Mouse (Mus musculus): Measurements from ENCODE around the gene Dact3. TPM values are rescaled to one million over a fixed set of nuclear protein-coding genes. Genes with fewer than 3 reads are reported as not detected.

Gene Dact3
- polyA plus RNA-seq, 2 experiments, result 11.5 to 64.3 TPM

DNA sequence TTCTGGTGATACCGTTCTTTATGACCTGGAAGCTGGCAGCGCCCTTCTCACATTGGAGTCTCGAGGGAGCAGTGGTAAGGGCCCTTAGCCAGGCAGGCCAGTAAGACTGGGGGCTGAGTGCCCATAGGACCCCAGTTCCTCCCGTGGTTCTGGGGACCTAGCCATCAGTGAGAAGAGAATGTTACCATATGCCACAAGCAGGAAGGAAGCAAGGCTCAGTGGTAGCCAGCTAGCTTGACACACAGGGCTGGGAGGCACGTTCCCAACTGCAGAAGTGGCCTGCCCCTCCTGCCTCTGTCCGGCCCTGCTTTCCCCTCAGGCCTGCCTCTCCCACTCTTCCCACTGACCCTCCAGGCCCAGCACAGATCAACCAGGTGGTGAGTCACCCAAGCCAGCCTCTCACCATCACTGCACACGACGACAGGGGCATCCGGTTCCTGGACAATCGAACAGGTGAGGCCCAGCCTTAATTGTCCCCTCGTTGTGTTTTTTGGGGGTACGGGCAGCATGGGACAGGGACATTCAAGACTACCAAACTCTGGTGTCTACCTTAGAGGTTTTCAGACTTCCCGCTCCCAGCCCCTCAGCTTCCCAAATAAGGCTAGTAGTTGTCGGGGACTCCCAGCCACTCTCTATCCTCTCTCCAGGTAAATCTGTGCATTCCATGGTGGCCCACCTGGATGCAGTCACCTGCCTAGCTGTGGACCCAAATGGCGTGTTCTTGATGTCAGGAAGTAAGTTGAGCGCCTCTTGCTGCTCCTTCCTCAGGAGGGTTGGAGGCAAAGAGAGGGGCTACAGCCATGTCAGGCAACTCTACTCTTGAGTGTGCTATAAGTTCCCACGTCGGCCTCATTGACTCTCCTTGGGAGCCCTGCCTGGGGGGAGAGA lies 37.0 kb upstream of the Dact3 start:
- no peak overlapping the region for H3K9ac ChIP-seq (ENCODE audit: low read depth, low read length, severe bottlenecking)
- no peaks in the 10 kb centered on the region for H3K27me3 ChIP-seq (ENCODE audit: control insufficient read depth, insufficient read depth, low read length)
- no peaks in the 10 kb centered on the region for H3K4me1 ChIP-seq (ENCODE audit: control insufficient read depth, insufficient read depth, low read length)
- DNase-seq (ENCODE audit: low spot score), result no peak
- no peak overlapping the region for H3K4me2 ChIP-seq (replicated peaks; ENCODE audit: low read depth, low read length, severe bottlenecking)
- ATAC-seq (ENCODE audit: low FRiP score, low read depth), result no peak
- no peak for TF ChIP-seq POLR2A (IDR thresholded peaks at IDR 0.05; ENCODE audit: borderline replicate concordance, extremely low read depth, insufficient read depth, insufficient read length)
- no peak overlapping the region for H3K27ac ChIP-seq (replicated peaks; ENCODE audit: low read depth, low read length)
- H3K36me3 ChIP-seq (ENCODE audit: control insufficient read depth, insufficient read depth, low read length), result peaks cover 74% of the 10 kb centered on the region
- 91% methylated on average over 18 of the region's 18 CpGs for WGBS
- no peaks in the 10 kb centered on the region for H3K9me3 ChIP-seq (ENCODE audit: control insufficient read depth, low read length)
- H3K4me3 ChIP-seq (replicated peaks; ENCODE audit: low read length), result no peak overlapping the region

GRCm38 (mm10) chr7:16838804-16839426 lies 36.2 kb upstream of the Dact3 start:
- H3K27me3 ChIP-seq (ENCODE audit: control insufficient read depth, insufficient read depth, low read length), result no peaks in the 10 kb centered on the region
- WGBS, result 83% methylated on average over 6 of the region's 6 CpGs
- no peak overlapping the region for H3K4me3 ChIP-seq (replicated peaks; ENCODE audit: low read length)
- ATAC-seq (ENCODE audit: low FRiP score, low read depth) (no peak), DNase-seq (ENCODE audit: low spot score) (no peak)
- no peaks in the 10 kb centered on the region for H3K9me3 ChIP-seq (ENCODE audit: control insufficient read depth, low read length)
- no peak overlapping the region for H3K9ac ChIP-seq (ENCODE audit: low read depth, low read length, severe bottlenecking)
- H3K36me3 ChIP-seq (ENCODE audit: control insufficient read depth, insufficient read depth, low read length), result peaks cover 67% of the 10 kb centered on the region
- H3K27ac ChIP-seq (replicated peaks; ENCODE audit: low read depth, low read length), result no peak overlapping the region
- no peak for TF ChIP-seq POLR2A (IDR thresholded peaks at IDR 0.05; ENCODE audit: borderline replicate concordance, extremely low read depth, insufficient read depth, insufficient read length)
- H3K4me2 ChIP-seq (replicated peaks; ENCODE audit: low read depth, low read length, severe bottlenecking), result no peak overlapping the region
- no peaks in the 10 kb centered on the region for H3K4me1 ChIP-seq (ENCODE audit: control insufficient read depth, insufficient read depth, low read length)

DNA sequence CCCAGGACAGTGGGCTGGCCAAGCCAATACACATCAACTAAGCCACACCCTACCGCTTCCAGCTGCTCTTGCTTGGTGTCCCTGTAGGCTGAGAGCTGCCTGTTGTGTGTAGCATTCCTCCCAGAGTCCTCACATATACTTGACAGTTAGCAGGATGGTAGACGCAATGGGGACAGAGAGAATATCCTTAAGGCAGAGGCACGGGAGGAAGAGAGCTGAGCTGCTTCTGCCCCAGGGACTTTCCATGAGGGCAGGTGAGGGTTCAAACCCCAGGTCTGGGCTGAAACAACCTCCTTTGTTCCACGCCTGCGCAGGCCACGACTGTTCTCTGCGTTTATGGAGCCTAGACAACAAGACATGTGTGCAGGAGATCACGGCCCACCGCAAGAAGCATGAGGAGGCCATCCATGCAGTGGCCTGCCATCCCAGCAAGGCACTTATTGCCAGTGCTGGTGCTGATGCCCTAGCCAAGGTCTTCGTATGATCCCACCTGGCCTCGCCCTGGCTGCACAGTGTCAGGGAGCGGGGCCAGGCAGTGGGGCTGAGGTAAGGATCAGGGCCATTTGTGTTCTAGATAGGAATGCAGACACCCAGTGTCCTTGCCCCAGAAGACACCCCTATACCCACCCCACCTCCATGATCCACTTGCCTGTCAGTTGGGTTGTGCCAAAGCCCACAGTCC lies 35.5 kb upstream of the Dact3 start:
- Histone ChIP-seq H3K27me3 (ENCODE audit: control insufficient read depth, insufficient read depth, low read length) (no peaks in the 10 kb centered on the region), H3K4me2 (replicated peaks; ENCODE audit: low read depth, low read length, severe bottlenecking) (no peak overlapping the region), H3K4me3 (replicated peaks; ENCODE audit: low read length) (no peak overlapping the region), H3K27ac (replicated peaks; ENCODE audit: low read depth, low read length) (no peak overlapping the region), H3K4me1 (ENCODE audit: control insufficient read depth, insufficient read depth, low read length) (peaks cover 6% of the 10 kb centered on the region), H3K9ac (ENCODE audit: low read depth, low read length, severe bottlenecking) (no peak overlapping the region), H3K36me3 (ENCODE audit: control insufficient read depth, insufficient read depth, low read length) (peaks cover 60% of the 10 kb centered on the region), H3K9me3 (ENCODE audit: control insufficient read depth, low read length) (no peaks in the 10 kb centered on the region)
- TF ChIP-seq POLR2A (IDR thresholded peaks at IDR 0.05; ENCODE audit: borderline replicate concordance, extremely low read depth, insufficient read depth, insufficient read length), result no peak
- no peak for ATAC-seq (ENCODE audit: low FRiP score, low read depth)
- 95% methylated on average over 12 of the region's 12 CpGs for WGBS
- DNase-seq (ENCODE audit: low spot score), result no peak

- peaks cover 55% of the 10 kb centered on the region for H3K36me3 ChIP-seq (ENCODE audit: control insufficient read depth, insufficient read depth, low read length)
- DNase-seq (ENCODE audit: low spot score) (no peak), ATAC-seq (ENCODE audit: low FRiP score, low read depth) (no peak)
- H3K27ac ChIP-seq (replicated peaks; ENCODE audit: low read depth, low read length), result no peak overlapping the region
- peaks cover 12% of the 10 kb centered on the region for H3K4me1 ChIP-seq (ENCODE audit: control insufficient read depth, insufficient read depth, low read length)
- H3K27me3 ChIP-seq (ENCODE audit: control insufficient read depth, insufficient read depth, low read length), result no peaks in the 10 kb centered on the region
- no peak for TF ChIP-seq POLR2A (IDR thresholded peaks at IDR 0.05; ENCODE audit: borderline replicate concordance, extremely low read depth, insufficient read depth, insufficient read length)
- H3K9me3 ChIP-seq (ENCODE audit: control insufficient read depth, low read length), result no peaks in the 10 kb centered on the region
- H3K9ac ChIP-seq (ENCODE audit: low read depth, low read length, severe bottlenecking), result no peak overlapping the region
- H3K4me3 ChIP-seq (replicated peaks; ENCODE audit: low read length), result no peak overlapping the region
- 90% methylated on average over 2 of the region's 2 CpGs for WGBS
- H3K4me2 ChIP-seq (replicated peaks; ENCODE audit: low read depth, low read length, severe bottlenecking), result no peak overlapping the region
Observed at GRCm38 (mm10) chr7:16840109-16840491, 35.0 kb upstream of the Dact3 start.

GRCm38 (mm10) chr7:16841078-16841477 lies 34.0 kb upstream of the Dact3 start:
- DNase-seq (ENCODE audit: low spot score), result no peak
- ATAC-seq (ENCODE audit: low FRiP score, low read depth), result no peak
- H3K36me3 ChIP-seq (ENCODE audit: control insufficient read depth, insufficient read depth, low read length), result peaks cover 50% of the 10 kb centered on the region
- no peak overlapping the region for H3K9ac ChIP-seq (ENCODE audit: low read depth, low read length, severe bottlenecking)
- 77% methylated on average over 4 of the region's 4 CpGs for WGBS
- no peaks in the 10 kb centered on the region for H3K27me3 ChIP-seq (ENCODE audit: control insufficient read depth, insufficient read depth, low read length)
- H3K4me3 ChIP-seq (replicated peaks; ENCODE audit: low read length), result no peak overlapping the region
- no peak overlapping the region for H3K27ac ChIP-seq (replicated peaks; ENCODE audit: low read depth, low read length)
- no peaks in the 10 kb centered on the region for H3K9me3 ChIP-seq (ENCODE audit: control insufficient read depth, low read length)
- peaks cover 19% of the 10 kb centered on the region for H3K4me1 ChIP-seq (ENCODE audit: control insufficient read depth, insufficient read depth, low read length)
- no peak overlapping the region for H3K4me2 ChIP-seq (replicated peaks; ENCODE audit: low read depth, low read length, severe bottlenecking)
- TF ChIP-seq POLR2A (IDR thresholded peaks at IDR 0.05; ENCODE audit: borderline replicate concordance, extremely low read depth, insufficient read depth, insufficient read length), result no peak

All from limb, embryonic 14.5 days (tissue).